Mouse (Mus musculus): ENCODE results near the gene Morn5.

The Morn5 gene

DNA sequence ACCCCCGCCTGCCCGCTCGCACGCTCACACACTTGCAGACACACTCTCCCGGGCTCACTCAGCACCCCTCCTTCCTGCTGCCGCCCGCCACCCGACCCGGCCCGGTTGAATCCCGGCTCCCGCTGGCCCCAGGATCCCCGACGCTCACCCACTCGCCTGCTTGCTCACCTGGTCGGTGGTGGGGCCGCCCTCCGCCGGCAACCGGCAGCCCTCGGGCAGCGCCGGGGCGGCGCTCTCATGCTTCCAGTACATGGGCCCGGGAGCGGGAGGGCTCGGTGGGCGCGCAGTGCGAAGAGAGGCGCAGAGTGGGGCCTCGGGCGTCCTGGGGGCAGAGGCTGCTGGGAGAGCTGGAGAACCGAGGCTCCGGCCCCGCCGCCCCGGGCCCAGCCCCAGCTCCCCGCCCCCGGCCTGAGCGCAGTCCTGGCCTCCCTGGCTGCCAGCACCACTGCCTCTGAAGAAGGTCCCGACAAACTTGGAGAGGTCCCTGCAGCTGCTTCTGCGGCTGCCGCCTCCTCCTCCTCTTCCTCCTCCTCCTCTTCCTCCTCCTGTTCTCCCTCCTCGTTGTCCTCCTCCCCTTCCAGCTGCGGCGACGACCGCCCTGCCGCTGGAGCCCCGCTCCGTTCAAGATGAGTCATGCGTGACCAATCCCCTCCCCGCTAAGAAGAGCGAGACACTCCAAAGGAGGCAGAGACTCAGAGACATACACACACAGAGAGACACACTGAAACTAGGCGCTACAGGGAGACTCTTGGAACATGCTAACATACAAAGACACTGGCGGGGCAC, 55.9 kb downstream of the Morn5 start, which contains the start of gene Lhx6:
Gene Lhx6, minus strand, starts transcription at position 453 of the 786 bp plus-strand sequence.
- DNase-seq: no peak

- DNase-seq: no peak
Measured at GRCm38 (mm10) chr2:36108615-36109014, 59.4 kb downstream of the Morn5 start.

- no peak for DNase-seq
Measured at GRCm38 (mm10) chr2:36112632-36113031, 63.4 kb downstream of the Morn5 start.

GRCm38 (mm10) chr2:36126795-36127429, 77.7 kb downstream of the Morn5 start:
- DNase-seq: no peak

DNA sequence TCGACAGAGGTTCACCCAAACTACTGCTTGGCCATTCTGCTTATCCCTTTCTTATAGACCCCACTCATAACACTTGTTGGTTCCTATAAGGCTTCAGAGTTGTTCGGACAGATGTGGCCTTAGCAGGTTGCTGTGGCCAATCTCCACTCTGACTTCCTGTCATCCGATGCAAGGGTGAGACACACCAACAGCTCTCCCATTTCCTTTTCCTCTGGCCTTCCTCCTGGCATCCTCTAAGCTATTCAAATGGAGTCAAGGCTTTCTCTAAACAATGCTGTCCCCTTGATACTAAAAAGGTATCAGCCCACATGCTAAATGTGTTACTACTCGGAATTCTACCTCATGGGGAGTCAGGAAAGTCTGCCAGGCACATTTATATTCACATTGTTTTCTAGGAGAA, 78.7 kb downstream of the Morn5 start:
- DNase-seq: no peak

GRCm38 (mm10) chr2:36129051-36129450, 79.8 kb downstream of the Morn5 start:
- no peak for DNase-seq

Data from cerebellum, postnatal 25 days (tissue).